Mouse (Mus musculus): ENCODE results near the gene Bcas3.

- no peak for TF ChIP-seq CTCF (IDR thresholded peaks at IDR 0.05; ENCODE audit: low read depth, low read length)
- no peak for TF ChIP-seq EP300 (IDR thresholded peaks at IDR 0.05; ENCODE audit: insufficient read depth, low read depth, low read length)
Measured at GRCm38 (mm10) chr11:85523646-85524045, 170.7 kb downstream of the Bcas3 start.
